Mouse (Mus musculus) gonadal fat pad, adult 2 months (tissue): ENCODE measurements around the gene Gm17689. TPM values are rescaled to one million over a fixed set of nuclear protein-coding genes. Genes with fewer than 3 reads are reported as not detected.

ENCODE experiments used
- DNase-seq: peaks from one replicate; pipeline ENCODE4 v3.0.0-alpha.2; 2012; ENCODE audit warnings: low read depth
- polyA plus RNA-seq: library from polyadenylated mRNA; depleted of rRNA; stranded (reverse); fragments of >200 nt; gene quantifications from 2 replicates; pipeline ENCODE4 v1.2.3, GENCODE M21; 2012; rRNA removed

Gene Gm17689
- not detected in 2 replicates for polyA plus RNA-seq

- no peak for DNase-seq
These were observed at the start of gene Gm17689 for GRCm38 (mm10) chr9:36582535-36582934. TSS of gene Gm17689 (minus strand) at chr9:36582635.

GRCm38 (mm10) chr9:36541863-36542262, 40.6 kb downstream of the Gm17689 start, which contains the start of gene Gm5615:
TSS of gene Gm5615 (minus strand) at chr9:36541963.
- DNase-seq, result no peak

Other genes starting within 250 kb of the Gm17689 start
- not detected in 2 replicates for gene Gm7257, start 150.8 kb downstream of the Gm17689 start, polyA plus RNA-seq
- gene Gm9513, start 107.0 kb downstream of the Gm17689 start, polyA plus RNA-seq, result not detected in 2 replicates
- gene Gm5615, start 40.7 kb downstream of the Gm17689 start, polyA plus RNA-seq, result 0.55 TPM in 1 of 2 replicates, not detected in the other
- gene A630095E13Rik, start 60.7 kb upstream of the Gm17689 start, polyA plus RNA-seq, result 1.9 TPM in 1 of 2 replicates, not detected in the other
- gene Acrv1, start 110.6 kb upstream of the Gm17689 start, polyA plus RNA-seq, result 0.55 and 0.93 TPM in 2 replicates
- 0.49 and 0.70 TPM in 2 replicates for gene Chek1, start 144.4 kb upstream of the Gm17689 start, polyA plus RNA-seq
- 363 and 484 TPM in 2 replicates for gene Stt3a, start 185.0 kb upstream of the Gm17689 start, polyA plus RNA-seq
- 72.9 and 82.1 TPM in 2 replicates for gene Ei24, start 214.8 kb upstream of the Gm17689 start, polyA plus RNA-seq
- 3.0 and 4.0 TPM in 2 replicates for gene Fez1, start 239.2 kb upstream of the Gm17689 start, polyA plus RNA-seq